Mouse (Mus musculus) stomach, postnatal 0 days (tissue): ENCODE results near the gene Fam171a2.

Experiments used
- CTCF ChIP-seq: IDR thresholded peaks from 2 replicates; pipeline ENCODE4 v1.5.1; 2016; ENCODE audit warnings: antibody characterized with exemption, low read depth, mild to moderate bottlenecking, moderate library complexity
- EP300 ChIP-seq: optimal IDR thresholded peaks from 2 replicates; pipeline ENCODE3; 2016; ENCODE audit warnings: antibody characterized with exemption

- TF ChIP-seq CTCF, result no peak
- no peak for TF ChIP-seq EP300
Observed at GRCm38 (mm10) chr11:102475027-102475426, 27.5 kb upstream of the Fam171a2 start.
